Mouse (Mus musculus): ENCODE results near the gene Slc8b1. TPM values are rescaled to one million over a fixed set of nuclear protein-coding genes. Genes with fewer than 3 reads are reported as not detected.

Gene Slc8b1
- polyA plus RNA-seq, 1 experiment: 19.6 TPM

- no peak overlapping the region for H3K4me3 ChIP-seq
- no peaks in the 10 kb centered on the region for H3K27me3 ChIP-seq (ENCODE audit: control insufficient read depth, insufficient read depth, insufficient read length)
- TF ChIP-seq POLR2A (IDR thresholded peaks at IDR 0.05; ENCODE audit: insufficient read length, low read depth) (no peak), MYOG (IDR thresholded peaks at IDR 0.05; ENCODE audit: control insufficient read depth in 1 of 3, insufficient read depth in 1 of 3, insufficient read length in 2 of 3, low read depth in 2 of 3) (no peak), REST (IDR thresholded peaks at IDR 0.05; ENCODE audit: insufficient read depth, insufficient read length) (no peak), SRF (IDR thresholded peaks at IDR 0.05; ENCODE audit: control insufficient read depth, insufficient read length, low read depth) (no peak), TCF12 (IDR thresholded peaks at IDR 0.05; ENCODE audit: insufficient read depth, poor library complexity, severe bottlenecking) (no peak)
- H3ac ChIP-seq (ENCODE audit: control insufficient read depth, insufficient read length): no peak overlapping the region
- H3K79me2 ChIP-seq (ENCODE audit: control insufficient read depth, insufficient read depth): peaks cover 63% of the 10 kb centered on the region
- peak overlapping the region; percentile 97 for H3K4me2 ChIP-seq (ENCODE audit: low read depth)
- peaks cover 4% of the 10 kb centered on the region for H3K36me3 ChIP-seq (ENCODE audit: control insufficient read depth, insufficient read depth)
Measured at GRCm38 (mm10) chr5:120567761-120568211, 56.8 kb downstream of the Slc8b1 start.

GRCm38 (mm10) chr5:120568336-120568768 lies 57.4 kb downstream of the Slc8b1 start:
- no peak overlapping the region for H3ac ChIP-seq (ENCODE audit: control insufficient read depth, insufficient read length)
- TF ChIP-seq USF1 (IDR thresholded peaks at IDR 0.05; ENCODE audit: low read depth): no peak
- peak in 2 of 3 experiments; percentile 2 to 55 for TF ChIP-seq MYOD1 (IDR thresholded peaks at IDR 0.05; ENCODE audit: control insufficient read depth in 1 of 3, insufficient read length in 2 of 3, low read depth in 2 of 3)
- no peak for TF ChIP-seq TCF12 (IDR thresholded peaks at IDR 0.05; ENCODE audit: insufficient read depth, poor library complexity, severe bottlenecking)
- TF ChIP-seq MYOG (IDR thresholded peaks at IDR 0.05; ENCODE audit: control insufficient read depth in 1 of 3, insufficient read depth in 1 of 3, insufficient read length in 2 of 3, low read depth in 2 of 3): peak in 1 of 3 experiments; percentile 4
- H3K79me2 ChIP-seq (ENCODE audit: control insufficient read depth, insufficient read depth): peaks cover 69% of the 10 kb centered on the region
- H3K27me3 ChIP-seq (ENCODE audit: control insufficient read depth, insufficient read depth, insufficient read length): no peaks in the 10 kb centered on the region
- peaks cover 9% of the 10 kb centered on the region for H3K36me3 ChIP-seq (ENCODE audit: control insufficient read depth, insufficient read depth)
- no peak overlapping the region for H3K4me3 ChIP-seq
- peak overlapping the region; percentile 18 for H3K4me2 ChIP-seq (ENCODE audit: low read depth)

GRCm38 (mm10) chr5:120568964-120569363 lies 58.0 kb downstream of the Slc8b1 start:
- peaks cover 73% of the 10 kb centered on the region for H3K79me2 ChIP-seq (ENCODE audit: control insufficient read depth, insufficient read depth)
- H3K4me3 ChIP-seq: no peak overlapping the region
- TF ChIP-seq MYOD1 (IDR thresholded peaks at IDR 0.05; ENCODE audit: control insufficient read depth in 1 of 3, insufficient read length in 2 of 3, low read depth in 2 of 3): no peak
- no peak for TF ChIP-seq TCF12 (IDR thresholded peaks at IDR 0.05; ENCODE audit: insufficient read depth, poor library complexity, severe bottlenecking)
- TF ChIP-seq REST (IDR thresholded peaks at IDR 0.05; ENCODE audit: insufficient read depth, insufficient read length): no peak
- TF ChIP-seq CEBPB (IDR thresholded peaks at IDR 0.05; ENCODE audit: insufficient read depth, poor library complexity, severe bottlenecking): no peak
- TF ChIP-seq POLR2A (IDR thresholded peaks at IDR 0.05; ENCODE audit: insufficient read length, low read depth): no peak
- TF ChIP-seq POLR2AphosphoS2 (IDR thresholded peaks at IDR 0.05; ENCODE audit: insufficient read length, low read depth): no peak
- TF ChIP-seq MAX (IDR thresholded peaks at IDR 0.05; ENCODE audit: low read depth): no peak
- no peak for TF ChIP-seq MYOG (IDR thresholded peaks at IDR 0.05; ENCODE audit: control insufficient read depth in 1 of 3, insufficient read depth in 1 of 3, insufficient read length in 2 of 3, low read depth in 2 of 3)
- no peak for TF ChIP-seq E2F4 (IDR thresholded peaks at IDR 0.05; ENCODE audit: insufficient read depth)
- no peak for TF ChIP-seq TCF3 (IDR thresholded peaks at IDR 0.05; ENCODE audit: insufficient read length, low read depth)
- no peak for TF ChIP-seq SRF (IDR thresholded peaks at IDR 0.05; ENCODE audit: control insufficient read depth, insufficient read length, low read depth)
- no peak for TF ChIP-seq USF1 (IDR thresholded peaks at IDR 0.05; ENCODE audit: low read depth)
- H3K27me3 ChIP-seq (ENCODE audit: control insufficient read depth, insufficient read depth, insufficient read length): no peaks in the 10 kb centered on the region
- H3K36me3 ChIP-seq (ENCODE audit: control insufficient read depth, insufficient read depth): peaks cover 15% of the 10 kb centered on the region
- peak overlapping the region; percentile 18 for H3K4me2 ChIP-seq (ENCODE audit: low read depth)
- H3ac ChIP-seq (ENCODE audit: control insufficient read depth, insufficient read length): no peak overlapping the region

GRCm38 (mm10) chr5:120569791-120570190 lies 58.8 kb downstream of the Slc8b1 start:
- Histone ChIP-seq H3ac (ENCODE audit: control insufficient read depth, insufficient read length) (no peak overlapping the region), H3K36me3 (ENCODE audit: control insufficient read depth, insufficient read depth) (peaks cover 16% of the 10 kb centered on the region), H3K4me3 (no peak overlapping the region), H3K4me2 (ENCODE audit: low read depth) (no peak overlapping the region), H3K79me2 (ENCODE audit: control insufficient read depth, insufficient read depth) (peaks cover 73% of the 10 kb centered on the region), H3K27me3 (ENCODE audit: control insufficient read depth, insufficient read depth, insufficient read length) (no peaks in the 10 kb centered on the region)
- no peak for TF ChIP-seq E2F4 (IDR thresholded peaks at IDR 0.05; ENCODE audit: insufficient read depth)

GRCm38 (mm10) chr5:120570289-120570897 lies 59.4 kb downstream of the Slc8b1 start:
- H3K27me3 ChIP-seq (ENCODE audit: control insufficient read depth, insufficient read depth, insufficient read length): no peaks in the 10 kb centered on the region

More at GRCm38 (mm10) chr5:120570289-120570897, 59.4 kb downstream of the Slc8b1 start:
- no peak overlapping the region for H3K4me3 ChIP-seq
- no peak overlapping the region for H3ac ChIP-seq (ENCODE audit: control insufficient read depth, insufficient read length)
- TF ChIP-seq MYOD1 (IDR thresholded peaks at IDR 0.05; ENCODE audit: control insufficient read depth in 1 of 3, insufficient read length in 2 of 3, low read depth in 2 of 3) (peak in 1 of 3 experiments; percentile 13), MAX (IDR thresholded peaks at IDR 0.05; ENCODE audit: low read depth) (no peak), POLR2A (IDR thresholded peaks at IDR 0.05; ENCODE audit: insufficient read length, low read depth) (no peak)
- H3K4me2 ChIP-seq (ENCODE audit: low read depth): no peak overlapping the region
- peaks cover 16% of the 10 kb centered on the region for H3K36me3 ChIP-seq (ENCODE audit: control insufficient read depth, insufficient read depth)
- peaks cover 73% of the 10 kb centered on the region for H3K79me2 ChIP-seq (ENCODE audit: control insufficient read depth, insufficient read depth)
